Mouse (Mus musculus) cerebellum, postnatal 4 days (tissue): ENCODE data around the gene Dmrt3.

Experiments
- DNase-seq, 2 experiments: peaks; one replicate each; pipeline ENCODE4 v3.0.0; 2022; ENCODE audit warnings: low spot score in 2 of 2, mixed read lengths in 1 of 2

Dmrt3 gene

DNA sequence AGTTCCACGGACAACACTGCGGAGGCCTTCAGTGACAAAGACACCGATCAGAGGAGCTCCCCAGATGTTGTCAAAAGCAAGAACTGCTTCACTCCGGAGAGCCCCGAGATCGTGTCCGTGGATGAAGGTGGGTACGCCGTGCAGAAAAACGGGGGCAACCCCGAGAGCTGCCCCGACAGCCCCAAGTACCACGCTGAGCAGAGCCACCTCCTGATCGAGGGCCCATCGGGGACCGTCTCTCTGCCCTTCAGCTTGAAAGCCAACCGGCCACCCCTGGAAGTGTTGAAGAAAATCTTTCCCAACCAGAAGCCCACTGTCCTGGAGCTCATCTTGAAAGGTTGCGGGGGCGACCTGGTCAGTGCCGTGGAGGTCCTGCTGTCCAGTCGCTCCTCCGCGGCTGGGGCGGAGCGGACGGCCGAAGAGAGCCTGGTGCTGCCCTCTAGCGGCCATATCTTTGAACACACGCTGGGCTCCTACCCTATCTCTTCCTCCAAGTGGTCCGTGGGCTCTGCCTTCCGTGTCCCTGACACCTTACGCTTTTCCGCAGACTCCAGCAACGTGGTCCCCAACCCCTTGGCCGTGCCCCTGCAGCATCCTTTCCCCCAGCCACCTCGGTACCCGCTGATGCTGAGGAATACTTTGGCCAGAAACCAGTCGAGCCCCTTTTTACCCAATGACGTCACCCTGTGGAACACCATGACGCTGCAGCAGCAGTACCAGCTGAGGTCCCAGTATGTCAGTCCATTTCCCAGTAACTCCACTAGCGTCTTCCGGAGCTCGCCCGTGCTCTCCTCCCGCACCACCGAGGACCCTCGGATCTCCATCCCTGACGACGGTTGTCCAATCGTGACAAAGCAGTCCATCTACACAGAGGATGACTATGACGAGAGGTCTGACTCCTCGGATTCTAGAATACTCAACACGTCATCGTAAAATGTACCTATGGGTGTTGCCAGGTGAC lies 12.5 kb downstream of the Dmrt3 start:
- peak; percentile 68 to 78 for DNase-seq

DNA sequence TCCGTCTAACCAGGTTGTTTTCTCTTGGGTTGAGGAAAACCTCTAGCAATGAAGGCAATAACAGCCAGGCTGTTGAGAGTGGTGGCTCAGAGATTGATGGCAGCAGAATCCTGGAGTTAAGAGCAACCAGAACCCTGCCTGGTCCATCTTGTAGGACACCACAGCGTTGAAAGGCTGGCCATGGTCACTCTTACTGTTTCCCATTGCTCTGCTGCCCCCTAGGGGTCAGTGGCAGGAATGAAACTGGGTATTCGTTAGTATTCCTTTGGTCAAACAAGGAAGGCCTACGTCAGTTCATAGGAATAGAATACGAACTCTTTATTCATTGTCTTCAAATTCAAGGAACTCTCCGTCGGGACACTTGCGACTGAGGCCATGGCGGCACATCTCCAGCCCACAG lies 18.4 kb downstream of the Dmrt3 start:
- DNase-seq: peak; percentile 58 to 72

DNA sequence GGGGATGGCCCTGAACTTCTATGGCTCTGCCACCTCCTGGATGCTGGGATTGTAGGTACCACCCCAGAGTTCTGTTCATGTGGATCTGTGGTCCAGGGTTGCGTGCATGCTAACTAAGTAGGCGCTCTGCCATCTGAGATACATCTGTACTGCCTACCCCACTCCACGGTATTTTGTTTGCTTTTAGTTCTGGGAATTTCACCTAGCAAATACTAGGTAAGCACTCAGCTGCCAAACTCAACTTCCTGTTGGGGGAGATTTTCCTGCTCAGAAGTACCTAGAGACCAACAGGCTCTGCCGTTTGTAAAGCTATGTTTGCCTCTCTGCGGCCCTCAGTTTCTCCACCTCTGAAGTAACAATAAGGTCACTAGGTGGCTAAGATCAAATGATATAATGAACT lies 25.0 kb downstream of the Dmrt3 start:
- DNase-seq: no peak

DNA sequence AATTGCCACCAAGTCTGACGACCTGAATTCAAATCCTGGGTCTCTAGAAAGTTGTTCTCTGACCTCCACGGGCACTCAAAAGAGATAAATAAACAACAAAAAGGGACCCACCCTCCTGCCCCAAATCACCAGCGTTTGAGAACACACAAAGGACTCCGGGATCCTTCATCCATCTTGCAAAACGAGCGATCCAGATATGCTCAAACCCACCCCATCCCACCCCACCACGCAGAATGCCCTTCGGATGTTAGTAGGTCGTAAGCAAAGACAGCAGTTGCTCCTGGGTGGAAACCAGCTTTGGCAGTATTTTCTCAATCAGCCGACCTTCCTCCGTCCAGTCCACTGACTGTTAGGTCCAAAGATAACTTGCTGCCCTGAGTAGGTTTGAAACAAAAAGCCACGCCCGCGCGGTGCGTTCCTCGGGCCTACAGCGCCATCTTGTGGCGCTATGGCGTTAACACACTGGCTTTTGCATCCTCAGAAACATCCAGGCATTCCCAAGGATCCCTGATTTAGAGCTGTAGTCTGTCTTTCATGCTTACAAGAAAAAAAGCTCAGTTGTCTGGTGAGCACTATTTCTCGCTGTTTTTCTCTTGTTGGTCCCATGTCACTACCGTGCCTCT lies 25.6 kb downstream of the Dmrt3 start:
- peak; percentile 54 to 74 for DNase-seq

DNA sequence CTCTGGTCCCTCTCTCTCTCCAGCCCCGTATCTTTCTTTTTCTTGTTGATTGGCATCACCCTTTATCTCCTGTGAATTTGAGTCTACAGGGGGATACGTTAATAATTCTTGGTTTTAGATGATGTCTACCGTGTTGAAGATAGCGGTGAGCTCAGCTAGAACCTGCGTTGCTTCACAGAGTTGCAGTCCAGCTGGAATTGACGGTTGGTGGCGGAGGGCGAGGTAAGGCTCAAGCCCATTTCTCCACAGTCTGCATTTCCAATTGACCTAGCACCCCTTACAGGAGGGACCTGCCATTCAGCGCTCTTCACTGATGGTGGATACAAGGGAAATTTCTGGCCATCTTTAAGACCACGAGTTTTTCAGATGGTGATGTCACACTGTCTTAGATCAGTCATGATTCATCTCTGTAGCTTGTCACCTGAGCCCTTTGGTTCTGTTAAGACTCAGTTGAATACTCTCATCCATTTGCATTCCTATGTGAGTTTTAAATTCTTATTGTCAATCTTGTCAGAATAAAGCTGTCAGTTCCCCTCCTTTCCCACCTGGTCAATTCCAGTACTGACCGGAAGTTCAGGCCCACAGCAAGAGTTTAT lies 28.8 kb downstream of the Dmrt3 start:
- no peak for DNase-seq

DNA sequence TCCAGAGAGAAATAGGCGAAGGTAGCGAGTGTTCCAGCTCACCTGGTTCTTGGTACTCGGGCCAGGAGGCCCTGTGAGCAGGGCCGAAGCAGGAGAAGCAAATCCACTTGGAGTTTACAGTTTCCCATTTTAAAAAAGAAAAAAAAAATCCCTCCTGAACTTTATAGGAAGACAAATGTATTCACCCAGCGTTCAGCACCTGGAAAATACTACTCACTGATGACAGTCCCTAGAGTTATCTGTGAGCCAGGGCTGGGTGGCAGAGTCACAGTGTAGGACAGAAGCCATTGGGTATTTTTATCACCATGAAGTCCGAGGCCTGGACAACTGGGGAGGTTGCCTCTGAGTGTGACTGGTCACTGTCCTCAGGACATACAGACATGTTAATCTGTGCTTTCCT lies 31.7 kb downstream of the Dmrt3 start:
- DNase-seq: no peak

DNA sequence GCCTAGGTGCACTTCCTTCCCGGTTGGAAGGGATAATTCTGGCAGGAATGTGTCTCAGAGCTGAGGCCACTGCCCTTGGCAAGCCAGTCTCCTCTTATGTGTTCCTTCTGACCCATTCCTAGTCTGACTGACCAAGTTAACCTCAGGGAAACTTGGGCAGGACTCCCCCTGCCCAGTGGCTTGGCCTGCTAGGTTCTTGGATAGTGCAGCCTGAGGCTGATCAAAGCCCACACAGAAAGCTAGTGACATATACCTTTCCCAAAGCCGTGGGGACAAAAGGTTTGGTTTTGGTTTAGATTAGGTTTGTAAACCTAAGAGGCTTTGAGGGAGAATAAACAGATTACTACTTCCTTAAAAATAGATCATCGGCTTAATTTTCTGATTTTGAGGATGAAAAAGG lies 37.0 kb downstream of the Dmrt3 start:
- DNase-seq: no peak

DNA sequence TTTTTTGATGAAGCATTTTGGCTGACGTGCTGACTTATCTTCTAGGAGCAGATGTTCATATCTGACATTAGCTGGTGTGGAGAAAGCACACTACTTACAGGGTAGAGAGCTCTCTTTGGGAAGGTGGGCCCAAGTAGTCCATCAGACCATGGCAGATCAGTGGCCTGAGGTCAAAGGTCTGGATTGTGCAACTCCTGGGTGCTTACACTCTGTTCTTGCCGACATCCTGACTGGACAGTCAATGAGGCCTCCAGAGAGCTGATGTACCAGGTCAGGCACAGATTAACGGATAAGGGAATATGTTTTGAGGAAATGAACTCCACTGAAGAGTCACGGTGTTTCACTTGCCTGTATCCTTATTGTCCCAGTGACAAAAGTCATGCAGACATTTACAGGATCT lies 38.6 kb downstream of the Dmrt3 start:
- no peak for DNase-seq

DNA sequence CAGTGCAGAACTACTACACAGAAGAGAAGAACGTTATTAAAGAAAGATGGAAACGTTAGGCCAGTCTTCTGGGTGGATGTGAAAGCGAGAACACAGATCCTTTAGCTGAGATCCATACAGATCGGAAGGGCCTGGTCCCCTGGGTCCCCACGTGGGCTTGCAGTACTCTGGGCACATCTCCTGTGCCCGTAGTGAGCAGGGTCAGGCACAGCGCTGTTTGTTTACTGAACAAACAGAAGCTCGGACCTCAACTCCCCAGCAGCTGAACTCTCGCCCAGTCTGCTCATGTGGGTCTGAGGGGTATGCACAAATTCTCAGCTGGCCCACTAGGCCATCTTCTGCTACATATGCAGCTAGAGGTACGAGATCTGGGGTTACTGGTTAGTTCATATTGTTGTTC lies 40.4 kb downstream of the Dmrt3 start:
- no peak for DNase-seq

DNA sequence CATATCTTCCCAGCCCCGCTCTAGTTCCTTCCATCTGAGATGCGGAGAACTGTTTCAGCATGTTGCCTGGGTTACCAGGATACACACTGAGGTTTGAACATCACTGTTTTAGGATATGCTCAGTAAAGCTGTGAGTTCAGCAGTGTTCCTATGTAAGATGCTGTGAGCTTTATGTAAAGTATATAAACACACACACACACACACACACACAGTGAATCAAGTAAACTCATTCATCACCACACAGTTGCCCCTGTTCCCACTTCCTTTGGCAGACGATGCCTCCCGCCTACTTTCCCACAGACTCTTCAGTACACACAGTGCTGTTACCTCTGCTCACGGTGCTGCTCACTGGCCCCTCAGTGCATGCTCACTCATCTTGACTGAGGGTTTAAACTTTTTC lies 42.5 kb downstream of the Dmrt3 start:
- DNase-seq: no peak

DNA sequence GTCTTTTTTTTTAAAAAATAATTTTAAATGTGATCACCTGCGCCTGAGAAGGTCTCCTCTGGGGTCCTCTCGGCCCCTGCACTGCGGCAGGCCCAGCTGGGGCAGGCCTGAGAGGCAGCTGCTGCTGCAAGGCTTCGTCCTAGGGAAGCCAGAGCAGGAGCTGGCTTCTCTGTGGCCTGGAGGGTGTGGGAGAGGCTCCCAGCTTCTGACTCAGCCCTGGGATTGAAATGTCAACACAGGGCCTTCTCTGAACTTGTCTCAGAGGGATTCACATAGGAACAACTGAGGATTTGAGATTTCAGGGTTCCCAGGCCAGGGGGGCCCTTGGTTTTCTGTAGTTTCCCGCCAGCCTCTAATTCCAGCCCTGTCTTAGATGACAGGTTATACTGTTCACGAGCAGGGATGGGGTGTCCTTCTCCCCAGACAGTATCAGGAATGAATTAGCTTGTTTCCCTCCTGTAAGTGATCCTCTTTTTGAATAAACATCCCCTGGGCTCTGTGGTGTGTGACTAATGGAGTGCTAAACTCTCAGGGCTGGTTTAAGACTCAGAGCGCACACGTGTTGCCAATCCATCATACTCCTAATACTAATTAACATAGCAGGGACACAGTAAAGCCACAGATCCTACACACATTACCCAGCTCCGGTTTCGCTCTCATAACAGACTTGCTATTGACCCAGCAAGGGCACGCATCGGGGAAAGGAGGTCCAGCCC lies 44.1 kb downstream of the Dmrt3 start:
- DNase-seq: no peak

DNA sequence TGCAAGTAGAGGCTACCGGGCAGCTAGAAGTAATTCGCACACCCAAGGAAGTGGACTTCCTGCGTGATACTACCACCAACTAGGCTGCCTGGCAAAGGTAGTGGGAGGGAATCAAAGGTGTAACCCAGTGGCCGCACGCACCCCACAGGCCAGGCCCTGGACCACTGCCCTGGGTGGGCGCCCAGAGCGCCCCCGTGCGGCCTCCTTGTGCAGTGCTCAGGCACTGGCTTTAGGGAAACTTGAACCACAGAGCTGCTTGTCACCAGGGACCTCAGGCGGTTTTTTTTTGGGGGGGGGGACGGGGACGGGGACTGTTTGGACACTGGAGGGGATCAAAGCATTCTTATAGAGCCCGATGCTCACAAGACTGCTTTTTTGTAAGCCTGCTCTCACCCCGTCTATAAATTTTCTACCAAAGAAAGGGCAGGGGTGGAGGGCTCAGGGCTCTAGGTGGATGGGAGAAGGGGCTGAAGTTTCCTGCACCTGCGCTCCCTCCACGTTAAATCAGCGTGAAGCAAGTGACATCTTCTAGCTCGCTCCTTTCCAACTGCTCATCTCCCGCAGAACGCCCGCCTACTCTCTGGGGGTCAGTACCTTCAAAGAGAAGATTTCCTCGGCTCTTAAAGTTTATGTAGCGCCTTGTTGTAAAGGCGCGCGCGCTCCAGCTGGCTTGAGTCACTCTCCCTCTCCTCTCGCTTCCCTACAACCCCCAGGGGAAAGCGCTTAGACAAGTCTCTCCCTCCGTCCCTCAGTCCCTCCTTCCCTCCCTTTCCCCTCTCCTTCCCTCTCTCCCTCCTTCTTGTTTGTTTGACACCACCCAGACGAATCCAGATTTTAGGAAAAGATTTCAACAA lies 55.6 kb downstream of the Dmrt3 start:
- DNase-seq: peak in 1 of 2 experiments; percentile 16

DNA sequence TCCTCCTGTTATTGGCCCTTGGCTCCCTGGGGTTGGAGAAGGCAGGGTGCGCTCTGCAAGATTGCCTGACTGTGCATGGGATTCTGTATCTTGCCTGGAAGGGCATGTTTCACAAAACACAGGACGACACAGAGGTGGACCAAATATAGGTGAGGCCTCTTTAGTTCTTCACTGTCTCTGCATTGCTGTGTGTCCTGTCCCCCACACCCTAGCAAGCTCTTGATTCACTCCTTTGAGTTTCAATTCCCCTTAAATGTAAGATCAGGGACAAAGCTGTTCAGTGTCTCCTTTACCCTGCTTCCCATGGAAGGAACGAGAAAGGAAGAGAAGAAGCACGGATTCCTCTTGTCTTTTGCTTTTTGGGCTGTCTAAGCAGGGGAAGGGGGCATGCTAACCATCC lies 57.7 kb downstream of the Dmrt3 start:
- no peak for DNase-seq

DNA sequence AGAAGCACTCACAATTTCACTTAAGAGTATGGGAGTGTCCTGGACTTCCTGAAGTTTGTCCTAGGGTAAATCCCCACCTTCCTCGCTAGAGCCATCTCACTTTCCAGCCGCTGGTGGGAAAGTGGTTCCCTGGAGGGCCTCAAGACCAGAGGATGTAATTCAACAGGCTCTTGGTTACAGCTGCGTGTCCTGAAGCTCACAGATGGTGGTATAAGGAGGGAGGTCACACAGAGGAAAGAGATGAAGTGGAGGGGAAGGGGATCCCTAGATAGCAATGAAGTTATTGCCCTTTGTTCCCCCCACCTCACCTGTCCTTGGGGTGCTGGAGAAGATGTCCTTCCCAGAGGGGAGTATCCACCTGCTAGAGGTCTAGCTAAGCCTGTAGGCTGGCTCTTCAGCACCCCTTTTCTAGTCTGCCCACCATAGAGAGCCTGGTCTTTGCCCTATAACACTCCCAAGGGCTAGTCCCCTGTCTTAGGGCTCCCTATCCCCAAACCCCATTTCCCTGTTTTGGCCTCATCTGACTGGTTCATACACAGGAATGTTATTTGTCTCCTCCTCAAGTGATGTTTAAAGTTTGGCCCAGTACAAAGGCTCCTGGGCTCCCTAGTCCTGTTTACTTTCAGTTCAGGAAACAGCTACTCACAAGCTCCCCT lies 59.6 kb downstream of the Dmrt3 start:
- DNase-seq: no peak

DNA sequence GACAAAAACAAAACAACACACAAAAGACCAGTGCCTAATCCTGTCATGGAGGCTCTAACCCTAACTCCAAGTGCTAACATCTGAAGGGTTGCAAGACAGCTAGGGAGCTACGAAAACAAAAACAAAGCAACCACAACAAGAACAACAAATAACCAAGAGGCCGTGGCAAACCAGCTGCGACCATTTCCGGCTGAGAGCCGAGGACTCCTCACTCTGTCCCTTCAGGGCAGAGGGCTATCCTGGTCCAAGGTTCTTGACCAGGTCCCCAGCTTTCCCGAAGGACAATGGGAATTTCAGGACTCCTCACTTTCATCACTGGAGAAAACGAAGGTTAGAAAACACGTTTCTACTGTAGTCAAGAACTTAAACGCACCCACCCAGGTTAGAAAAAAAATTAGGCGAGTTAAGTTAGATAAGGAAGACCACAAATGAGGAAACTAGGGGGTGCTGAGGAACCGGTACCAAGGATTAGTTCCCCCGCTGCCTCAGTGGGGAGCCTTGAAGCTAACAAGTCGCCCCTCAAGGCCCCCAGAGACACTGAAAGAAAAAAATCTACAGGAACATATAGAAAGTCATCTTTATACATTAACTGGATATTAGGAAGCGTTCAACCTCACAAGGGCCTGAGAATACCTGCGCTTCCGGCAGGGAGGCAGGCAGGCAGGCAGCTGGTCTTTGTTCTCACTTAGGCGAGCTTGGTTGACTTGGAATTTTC lies 60.6 kb downstream of the Dmrt3 start:
- no peak for DNase-seq

DNA sequence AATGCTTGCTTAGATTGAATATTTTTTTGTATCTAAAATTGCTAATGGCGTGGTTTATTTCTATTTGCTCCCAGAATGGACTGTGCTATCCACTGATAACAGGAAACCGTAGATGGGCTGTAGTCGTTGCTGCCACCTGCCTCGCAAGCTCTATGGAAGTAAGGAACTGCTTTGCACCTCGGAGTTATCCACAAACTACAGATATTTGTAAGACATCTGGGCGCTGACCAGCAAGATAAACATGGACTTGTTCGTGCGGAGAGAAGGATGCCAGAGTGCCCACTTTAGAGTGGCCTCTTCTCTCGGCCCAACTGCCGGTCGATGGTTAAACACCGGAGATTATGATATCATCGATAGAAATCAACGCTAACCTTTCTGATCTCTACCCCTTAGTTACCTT lies 61.6 kb downstream of the Dmrt3 start:
- no peak for DNase-seq

DNA sequence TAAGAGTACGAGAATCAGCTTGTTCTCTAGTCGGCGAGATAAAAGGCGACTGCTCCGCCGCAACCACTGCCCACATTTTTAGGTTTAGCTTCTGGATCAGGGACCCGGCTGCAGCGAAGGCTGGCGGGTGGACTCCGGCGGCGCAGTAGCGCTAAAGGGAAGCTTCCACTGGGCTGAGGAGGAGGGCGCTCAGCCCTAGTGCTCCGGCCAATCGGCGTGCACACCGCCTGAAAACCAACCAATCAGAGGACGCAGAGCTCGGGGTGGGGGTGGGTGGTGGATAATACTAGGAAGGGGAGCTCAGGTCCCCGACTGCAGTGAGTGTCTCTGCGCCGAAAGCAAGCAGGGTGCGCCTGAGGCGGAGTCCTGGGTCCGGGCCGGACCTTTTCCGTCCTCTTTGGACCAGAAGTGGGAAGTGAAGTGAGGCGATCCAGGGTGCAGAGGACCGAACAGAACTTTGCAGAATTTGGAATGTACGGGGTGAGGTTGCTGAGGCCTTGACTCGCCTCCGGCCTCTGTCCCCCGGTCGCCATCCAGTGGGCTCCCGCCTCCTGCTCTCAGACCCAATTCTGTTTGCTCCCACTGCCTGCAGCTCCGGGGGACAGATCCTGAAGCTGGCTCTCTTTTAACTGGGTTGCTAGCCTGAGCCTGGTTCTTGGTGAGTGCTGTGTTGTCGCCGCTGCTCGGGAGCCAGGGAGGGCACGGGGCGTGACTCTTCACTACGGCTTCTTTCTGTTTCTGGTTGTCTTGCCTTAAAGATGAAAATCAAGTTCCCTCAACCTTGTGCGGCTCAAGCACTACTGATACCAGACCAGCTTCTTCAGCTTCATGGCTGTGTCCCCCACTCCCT lies 62.2 kb downstream of the Dmrt3 start, which contains the start of gene Dmrt2:
Dmrt2 (plus strand) TSS at position 311 of the 850 bp plus-strand sequence.
- DNase-seq: peak in 1 of 2 experiments; percentile 66
